Mouse (Mus musculus): ENCODE measurements around the gene Camsap1. TPM values are rescaled to one million over a fixed set of nuclear protein-coding genes. Genes with fewer than 3 reads are reported as not detected.

Gene Camsap1
- polyA plus RNA-seq, 1 experiment, result 125 TPM

DNA sequence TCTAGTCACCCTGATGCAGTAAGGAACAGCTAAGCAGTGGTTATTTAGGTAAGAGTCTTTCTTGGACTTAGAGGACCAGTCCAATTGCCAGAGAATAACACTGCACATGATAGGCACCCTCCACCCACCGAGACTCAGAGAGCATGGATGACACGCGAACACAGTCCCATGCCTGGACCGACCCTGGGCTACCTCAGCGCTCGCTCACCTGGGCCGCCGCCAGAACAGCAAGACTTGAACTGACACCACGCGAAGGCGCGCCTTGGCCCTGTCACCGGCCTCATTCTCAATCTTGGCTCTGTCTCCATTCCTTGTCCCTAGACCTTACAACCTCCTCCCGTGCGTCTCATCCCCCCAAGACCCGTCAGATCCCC lies 1.0 kb downstream of the Camsap1 start:
- Histone ChIP-seq H3K4me3 (ENCODE audit: control insufficient read depth, low read depth, low read length) (peak overlapping the region; percentile 95), H3K4me1 (ENCODE audit: control insufficient read depth, insufficient read depth, low read length) (peaks cover 8% of the 10 kb centered on the region), H3K27ac (ENCODE audit: control insufficient read depth, insufficient read depth, low read depth, low read length) (peak overlapping the region; percentile 85), H3K36me3 (ENCODE audit: control insufficient read depth, insufficient read depth, low read length) (no peaks in the 10 kb centered on the region), H3K27me3 (ENCODE audit: control insufficient read depth, insufficient read depth, low read length) (no peaks in the 10 kb centered on the region)
- peak; percentile 42; the same call in 1 of the 2 replicates for TF ChIP-seq POLR2A (IDR thresholded peaks at IDR 0.05; ENCODE audit: control insufficient read depth, low read depth, low read length)
- no peak for TF ChIP-seq CTCF (IDR thresholded peaks at IDR 0.05; ENCODE audit: control insufficient read depth, insufficient read depth, insufficient replicate concordance, low read depth, low read length)

- no peak for TF ChIP-seq POLR2A (IDR thresholded peaks at IDR 0.05; ENCODE audit: control insufficient read depth, low read depth, low read length)
- TF ChIP-seq CTCF (IDR thresholded peaks at IDR 0.05; ENCODE audit: control insufficient read depth, insufficient read depth, insufficient replicate concordance, low read depth, low read length), result no peak
- H3K36me3 ChIP-seq (ENCODE audit: control insufficient read depth, insufficient read depth, low read length), result no peaks in the 10 kb centered on the region
- no peak overlapping the region for H3K4me3 ChIP-seq (ENCODE audit: control insufficient read depth, low read depth, low read length)
- no peak overlapping the region; the same call in 1 of the 2 replicates for H3K27ac ChIP-seq (ENCODE audit: control insufficient read depth, insufficient read depth, low read depth, low read length)
- H3K27me3 ChIP-seq (ENCODE audit: control insufficient read depth, insufficient read depth, low read length), result no peaks in the 10 kb centered on the region
- peaks cover 8% of the 10 kb centered on the region for H3K4me1 ChIP-seq (ENCODE audit: control insufficient read depth, insufficient read depth, low read length)
These were observed 4.1 kb downstream of the Camsap1 start for GRCm38 (mm10) chr2:25978997-25979396.

- Histone ChIP-seq H3K4me3 (ENCODE audit: control insufficient read depth, low read depth, low read length) (no peak overlapping the region), H3K4me1 (ENCODE audit: control insufficient read depth, insufficient read depth, low read length) (peaks cover 8% of the 10 kb centered on the region), H3K27ac (ENCODE audit: control insufficient read depth, insufficient read depth, low read depth, low read length) (no peak overlapping the region), H3K27me3 (ENCODE audit: control insufficient read depth, insufficient read depth, low read length) (no peaks in the 10 kb centered on the region), H3K36me3 (ENCODE audit: control insufficient read depth, insufficient read depth, low read length) (no peaks in the 10 kb centered on the region; the same call in 1 of the 2 replicates)
- TF ChIP-seq CTCF (IDR thresholded peaks at IDR 0.05; ENCODE audit: control insufficient read depth, insufficient read depth, insufficient replicate concordance, low read depth, low read length) (no peak), POLR2A (IDR thresholded peaks at IDR 0.05; ENCODE audit: control insufficient read depth, low read depth, low read length) (no peak)
These were observed 5.4 kb downstream of the Camsap1 start for GRCm38 (mm10) chr2:25977587-25978239.

DNA sequence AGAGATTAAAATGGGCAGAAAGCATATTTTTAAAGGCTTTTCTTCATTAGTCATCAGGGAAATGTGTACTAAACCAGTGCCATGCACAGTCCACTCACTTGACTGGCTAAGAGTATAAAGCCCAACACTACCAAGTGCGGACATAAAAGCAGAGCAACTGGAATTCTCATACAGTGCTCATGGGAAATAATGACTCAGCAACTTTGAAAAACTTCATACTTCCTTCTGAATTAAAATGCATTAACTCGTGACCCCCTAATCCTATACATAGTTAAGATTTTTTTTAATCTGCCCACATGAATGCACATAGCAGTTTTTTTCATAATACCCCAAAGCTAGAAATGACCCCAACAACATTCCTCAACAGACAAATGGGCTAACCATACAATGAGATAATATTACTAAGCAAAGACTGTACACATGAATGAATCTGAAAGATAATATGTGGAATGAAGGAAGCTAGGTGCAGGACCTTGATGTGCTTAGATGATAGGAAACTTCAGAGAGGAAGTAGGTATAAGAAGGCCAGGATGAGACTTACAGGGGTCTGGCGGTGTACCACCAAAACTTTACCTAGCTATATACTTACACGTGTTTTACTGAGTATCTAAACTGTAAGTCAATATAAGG lies 7.8 kb downstream of the Camsap1 start:
- Histone ChIP-seq H3K27ac (ENCODE audit: control insufficient read depth, insufficient read depth, low read depth, low read length) (no peak overlapping the region), H3K27me3 (ENCODE audit: control insufficient read depth, insufficient read depth, low read length) (no peaks in the 10 kb centered on the region), H3K36me3 (ENCODE audit: control insufficient read depth, insufficient read depth, low read length) (no peaks in the 10 kb centered on the region; the same call in 1 of the 2 replicates), H3K4me1 (ENCODE audit: control insufficient read depth, insufficient read depth, low read length) (peaks cover 4% of the 10 kb centered on the region), H3K4me3 (ENCODE audit: control insufficient read depth, low read depth, low read length) (no peak overlapping the region)
- TF ChIP-seq POLR2A (IDR thresholded peaks at IDR 0.05; ENCODE audit: control insufficient read depth, low read depth, low read length), result no peak
- TF ChIP-seq CTCF (IDR thresholded peaks at IDR 0.05; ENCODE audit: control insufficient read depth, insufficient read depth, insufficient replicate concordance, low read depth, low read length), result no peak

- Histone ChIP-seq H3K4me3 (ENCODE audit: control insufficient read depth, low read depth, low read length) (no peak overlapping the region), H3K27ac (ENCODE audit: control insufficient read depth, insufficient read depth, low read depth, low read length) (no peak overlapping the region), H3K36me3 (ENCODE audit: control insufficient read depth, insufficient read depth, low read length) (peaks cover 2% of the 10 kb centered on the region), H3K27me3 (ENCODE audit: control insufficient read depth, insufficient read depth, low read length) (no peaks in the 10 kb centered on the region), H3K4me1 (ENCODE audit: control insufficient read depth, insufficient read depth, low read length) (no peaks in the 10 kb centered on the region; the same call in 1 of the 2 replicates)
- no peak for TF ChIP-seq CTCF (IDR thresholded peaks at IDR 0.05; ENCODE audit: control insufficient read depth, insufficient read depth, insufficient replicate concordance, low read depth, low read length)
- TF ChIP-seq POLR2A (IDR thresholded peaks at IDR 0.05; ENCODE audit: control insufficient read depth, low read depth, low read length), result no peak
These were observed 12.7 kb downstream of the Camsap1 start for GRCm38 (mm10) chr2:25970426-25970825.

DNA sequence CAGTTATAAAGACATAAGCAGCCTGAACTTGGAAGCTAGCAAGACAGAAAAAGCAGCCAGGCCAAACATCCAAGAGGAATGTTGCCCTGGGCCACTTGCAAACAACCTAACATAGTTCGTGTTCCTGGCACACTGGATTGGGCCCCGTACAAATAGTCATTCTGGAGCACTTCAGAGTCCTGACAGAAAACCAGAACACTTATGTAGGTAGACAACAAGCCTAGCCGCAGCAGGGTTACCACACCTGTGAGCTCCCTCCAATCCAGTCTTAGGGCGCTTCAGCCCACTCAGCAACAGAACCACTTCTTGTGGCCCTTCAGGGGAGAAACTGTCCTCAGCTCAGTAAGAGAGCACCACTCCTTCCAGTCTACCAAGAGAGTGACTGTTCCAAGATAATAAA lies 13.8 kb downstream of the Camsap1 start:
- no peaks in the 10 kb centered on the region for H3K27me3 ChIP-seq (ENCODE audit: control insufficient read depth, insufficient read depth, low read length)
- no peaks in the 10 kb centered on the region; the same call in 1 of the 2 replicates for H3K4me1 ChIP-seq (ENCODE audit: control insufficient read depth, insufficient read depth, low read length)
- no peak overlapping the region for H3K27ac ChIP-seq (ENCODE audit: control insufficient read depth, insufficient read depth, low read depth, low read length)
- no peak for TF ChIP-seq POLR2A (IDR thresholded peaks at IDR 0.05; ENCODE audit: control insufficient read depth, low read depth, low read length)
- TF ChIP-seq CTCF (IDR thresholded peaks at IDR 0.05; ENCODE audit: control insufficient read depth, insufficient read depth, insufficient replicate concordance, low read depth, low read length), result no peak
- peaks cover 2% of the 10 kb centered on the region for H3K36me3 ChIP-seq (ENCODE audit: control insufficient read depth, insufficient read depth, low read length)
- H3K4me3 ChIP-seq (ENCODE audit: control insufficient read depth, low read depth, low read length), result no peak overlapping the region

- Histone ChIP-seq H3K4me1 (ENCODE audit: control insufficient read depth, insufficient read depth, low read length) (no peaks in the 10 kb centered on the region), H3K27ac (ENCODE audit: control insufficient read depth, insufficient read depth, low read depth, low read length) (no peak overlapping the region), H3K4me3 (ENCODE audit: control insufficient read depth, low read depth, low read length) (no peak overlapping the region), H3K36me3 (ENCODE audit: control insufficient read depth, insufficient read depth, low read length) (peaks cover 3% of the 10 kb centered on the region), H3K27me3 (ENCODE audit: control insufficient read depth, insufficient read depth, low read length) (no peaks in the 10 kb centered on the region)
- TF ChIP-seq POLR2A (IDR thresholded peaks at IDR 0.05; ENCODE audit: control insufficient read depth, low read depth, low read length) (no peak), CTCF (IDR thresholded peaks at IDR 0.05; ENCODE audit: control insufficient read depth, insufficient read depth, insufficient replicate concordance, low read depth, low read length) (no peak)
These were observed 33.8 kb downstream of the Camsap1 start for GRCm38 (mm10) chr2:25949291-25949690.

All from testis, adult 2 months (tissue).